Mouse (Mus musculus) stomach, postnatal 0 days (tissue): Measurements from ENCODE around the gene Abhd14a. TPM values are rescaled to one million over a fixed set of nuclear protein-coding genes. Genes with fewer than 3 reads are reported as not detected.
A peak's percentile ranks its signal among the peaks of the same experiment; 100 is the strongest.

Source experiments
- ATAC-seq: fragments of 200-750 bp; cut with Nextera tagmentation; 2 replicates; pipeline ENCODE4 v1.8.0; 2017; ENCODE audit not compliant: low FRiP score, low TSS enrichment
- DNase-seq: peaks from one replicate; pipeline ENCODE4 v3.0.0-alpha.2; 2016; ENCODE audit warnings: low spot score
- H3K27ac ChIP-seq: fragments of 300-500 bp; sonication (generic); replicated peaks from 2 replicates; pipeline ENCODE4 v1.5.1; 2014; ENCODE audit warnings: mild to moderate bottlenecking, control low read depth
- H3K27me3 ChIP-seq: fragments of 300-500 bp; sonication (generic); 2 replicates; pipeline ENCODE4 v1.6.1; 2014; ENCODE audit warnings: low read length; ENCODE audit not compliant: control insufficient read depth, insufficient read depth
- H3K36me3 ChIP-seq: fragments of 300-500 bp; sonication (generic); 2 replicates; pipeline ENCODE4 v1.6.1; 2014; ENCODE audit warnings: low read length, mixed read lengths; ENCODE audit not compliant: control insufficient read depth, insufficient read depth
- H3K4me1 ChIP-seq: fragments of 300-500 bp; sonication (generic); replicated peaks from 2 replicates; pipeline ENCODE4 v1.6.1; 2014; ENCODE audit warnings: antibody characterized with exemption; ENCODE audit not compliant: control insufficient read depth, insufficient read depth
- H3K4me2 ChIP-seq: fragments of 300-500 bp; sonication (generic); replicated peaks from 2 replicates; pipeline ENCODE4 v1.6.1; 2014; ENCODE audit warnings: low read depth, mild to moderate bottlenecking, control low read depth, moderate library complexity
- H3K4me3 ChIP-seq: fragments of 300-500 bp; sonication (generic); 2 replicates; pipeline ENCODE4 v1.5.1; 2014; ENCODE audit warnings: low read depth, low read length, control low read depth
- H3K9ac ChIP-seq: fragments of 300-500 bp; sonication (generic); 2 replicates; pipeline ENCODE4 v1.6.1; 2014; ENCODE audit warnings: mild to moderate bottlenecking, low read length, control low read depth, mixed read lengths
- H3K9me3 ChIP-seq: fragments of 300-500 bp; sonication (generic); 2 replicates; pipeline ENCODE4 v1.6.1; 2016; ENCODE audit warnings: low read length; ENCODE audit not compliant: control insufficient read depth
- CTCF ChIP-seq: IDR thresholded peaks from 2 replicates; pipeline ENCODE4 v1.5.1; 2016; ENCODE audit warnings: antibody characterized with exemption, low read depth, mild to moderate bottlenecking, moderate library complexity
- EP300 ChIP-seq: optimal IDR thresholded peaks from 2 replicates; pipeline ENCODE3; 2016; ENCODE audit warnings: antibody characterized with exemption
- WGBS: fragments of 180-500 bp; shearing (Covaris S2); extraction: QIAGEN DNeasy Blood & Tissue Kit; methylation state at CpG from one replicate; pipeline ENCODE4 v1.1.7; 2014; 5-methylcytosine and 5-hydroxymethylcytosine counted together
- polyA plus RNA-seq: library from polyadenylated mRNA; unstranded; fragments of >200 nt; fragmentation: Nextera tagmentation; extraction: Ambion mirVana; gene quantifications from 2 replicates; pipeline ENCODE4 v1.2.1, GENCODE M21; 2015

The Abhd14a gene
- polyA plus RNA-seq, 1 experiment from 2014 or later = 23.2 TPM

- WGBS = 2% methylated on average over 4 of the region's 4 CpGs
- no peaks in the 10 kb centered on the region for H3K9me3 ChIP-seq
- no peak for DNase-seq
- H3K4me3 ChIP-seq = peak overlapping the region; percentile 47
- H3K9ac ChIP-seq = peak overlapping the region; percentile 75
- H3K4me2 ChIP-seq = peak overlapping the region; percentile 79
- no peak for ATAC-seq
- H3K27me3 ChIP-seq = no peaks in the 10 kb centered on the region
- peaks cover 8% of the 10 kb centered on the region for H3K36me3 ChIP-seq
- no peaks in the 10 kb centered on the region for H3K4me1 ChIP-seq
- H3K27ac ChIP-seq = peak overlapping the region; percentile 82
- no peak for TF ChIP-seq CTCF
- TF ChIP-seq EP300 = no peak
These were observed 17.5 kb downstream of the Abhd14a start for GRCm38 (mm10) chr9:106430015-106430264.

DNA sequence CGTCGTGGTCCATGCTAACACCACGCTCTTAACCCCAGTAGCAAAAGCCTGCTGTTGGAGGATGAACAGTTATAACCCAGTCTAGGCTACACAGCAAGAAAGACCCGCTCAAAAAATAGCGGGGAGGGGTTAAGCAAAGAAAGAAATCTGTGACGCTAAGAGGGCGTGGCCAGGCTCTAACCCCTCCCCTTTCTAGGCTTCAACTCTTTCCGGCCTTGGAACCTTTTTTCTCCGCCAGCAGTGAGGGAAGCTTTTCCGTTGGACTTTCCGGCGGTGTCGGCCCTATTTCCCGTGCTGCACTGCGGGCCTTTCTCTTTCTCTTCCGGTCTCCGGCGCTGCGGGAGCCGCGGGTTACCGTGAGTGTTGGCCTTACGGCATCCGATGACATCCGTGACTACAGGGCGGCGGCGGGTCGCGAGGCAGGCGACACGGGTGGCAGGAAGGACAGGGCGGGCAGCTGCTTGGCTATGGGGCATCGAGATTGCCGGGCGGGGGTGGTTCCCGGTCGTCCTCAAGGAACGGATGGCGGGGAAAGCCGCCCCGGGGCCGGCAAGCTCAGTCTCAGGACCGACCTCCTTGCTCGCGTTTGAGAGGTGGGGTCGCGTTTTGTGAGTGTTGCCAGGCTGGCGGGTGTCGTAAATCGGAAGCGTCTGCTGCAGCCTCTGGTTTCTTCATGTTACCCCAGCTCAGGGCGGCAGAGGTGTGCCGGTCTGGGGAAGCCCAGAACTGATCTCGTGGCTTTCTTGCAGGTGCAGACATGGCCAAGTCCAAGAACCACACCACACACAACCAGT is 18.1 kb downstream of the Abhd14a start, which contains the start of gene Rpl29:
Gene Rpl29 (plus strand): TSS at position 234 of the 794 bp plus-strand sequence.
- ATAC-seq (peak; percentile 90), DNase-seq (peak; percentile 93)
- peak within 1 kb of the TSS; percentile 47 for H3K4me3 ChIP-seq
- no peaks in the 10 kb centered on the region for H3K4me1 ChIP-seq
- peak within 1 kb of the TSS; percentile 75 for H3K9ac ChIP-seq
- peak within 1 kb of the TSS; percentile 79 for H3K4me2 ChIP-seq
- H3K9me3 ChIP-seq = no peaks in the 10 kb centered on the region
- TF ChIP-seq EP300 = peak; percentile 80
- no peak for TF ChIP-seq CTCF
- no peaks in the 10 kb centered on the region for H3K27me3 ChIP-seq
- WGBS = under 1% methylated on average over 55 of the region's 55 CpGs
- peak within 1 kb of the TSS; percentile 87 for H3K27ac ChIP-seq
- peaks cover 8% of the 10 kb centered on the region for H3K36me3 ChIP-seq

DNA sequence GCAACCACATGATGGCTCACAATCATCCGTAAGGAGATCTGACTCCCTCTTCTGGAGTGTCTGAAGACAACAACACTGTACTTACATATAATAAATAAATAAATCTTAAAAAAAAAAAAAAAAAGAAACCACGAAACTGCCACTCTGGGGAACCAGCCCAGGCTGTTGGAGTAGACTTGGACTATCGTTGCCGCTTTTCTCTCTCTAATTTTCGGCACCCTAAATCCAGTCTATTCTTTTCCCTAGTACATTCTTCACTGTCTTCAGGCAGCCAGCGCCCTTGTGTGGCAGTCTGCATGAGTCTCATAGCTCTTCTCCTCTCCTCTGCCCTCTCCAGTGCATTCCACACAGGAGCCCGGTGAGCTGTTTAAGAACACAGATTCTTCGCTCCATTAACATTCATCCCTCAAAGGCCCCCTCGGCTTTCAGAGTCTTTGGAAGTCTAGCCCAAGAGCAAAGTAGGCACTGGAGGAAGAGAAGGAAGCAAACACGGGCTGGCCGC is 18.7 kb downstream of the Abhd14a start:
- TF ChIP-seq EP300 (no peak), CTCF (peak; percentile 31; the same call in 1 of the 2 replicates)
- ATAC-seq = no peak; the same call in 1 of the 2 replicates
- WGBS = 6% methylated on average over 11 of the region's 11 CpGs
- Histone ChIP-seq H3K4me3 (peak overlapping the region; percentile 47), H3K36me3 (peaks cover 8% of the 10 kb centered on the region), H3K4me2 (peak overlapping the region; percentile 53), H3K9ac (peak overlapping the region; percentile 36), H3K4me1 (no peaks in the 10 kb centered on the region), H3K27me3 (no peaks in the 10 kb centered on the region), H3K9me3 (no peaks in the 10 kb centered on the region), H3K27ac (peak overlapping the region; percentile 87)
- DNase-seq = no peak

DNA sequence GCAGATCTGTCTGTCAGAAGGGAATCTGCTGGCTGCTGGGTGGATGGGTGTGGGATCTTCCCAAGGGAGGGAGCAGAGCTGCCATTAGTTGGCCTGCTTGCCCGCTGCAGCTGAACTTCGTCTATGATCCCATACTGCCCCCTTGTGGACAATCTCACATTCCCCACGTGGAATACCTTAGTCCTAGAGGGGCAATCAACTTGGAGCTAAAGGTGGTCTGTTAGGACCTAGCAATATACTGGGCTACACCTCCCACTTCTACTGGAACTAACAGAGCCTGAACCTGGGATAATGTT is 25.7 kb downstream of the Abhd14a start:
- WGBS = 0% methylated on average over 3 of the region's 3 CpGs
- TF ChIP-seq EP300 (no peak), CTCF (peak; percentile 98)
- H3K36me3 ChIP-seq = no peaks in the 10 kb centered on the region
- H3K9me3 ChIP-seq = no peaks in the 10 kb centered on the region
- no peak overlapping the region for H3K27ac ChIP-seq
- peak overlapping the region; percentile 40 for H3K4me2 ChIP-seq
- H3K9ac ChIP-seq = no peak overlapping the region
- no peak overlapping the region for H3K4me3 ChIP-seq
- 0 out of 2 replicates have a peak, but pooled peaks cover 2% of the 10 kb centered on the region for H3K4me1 ChIP-seq
- peak; percentile 80 for ATAC-seq
- peak; percentile 82 for DNase-seq
- H3K27me3 ChIP-seq = no peaks in the 10 kb centered on the region

DNA sequence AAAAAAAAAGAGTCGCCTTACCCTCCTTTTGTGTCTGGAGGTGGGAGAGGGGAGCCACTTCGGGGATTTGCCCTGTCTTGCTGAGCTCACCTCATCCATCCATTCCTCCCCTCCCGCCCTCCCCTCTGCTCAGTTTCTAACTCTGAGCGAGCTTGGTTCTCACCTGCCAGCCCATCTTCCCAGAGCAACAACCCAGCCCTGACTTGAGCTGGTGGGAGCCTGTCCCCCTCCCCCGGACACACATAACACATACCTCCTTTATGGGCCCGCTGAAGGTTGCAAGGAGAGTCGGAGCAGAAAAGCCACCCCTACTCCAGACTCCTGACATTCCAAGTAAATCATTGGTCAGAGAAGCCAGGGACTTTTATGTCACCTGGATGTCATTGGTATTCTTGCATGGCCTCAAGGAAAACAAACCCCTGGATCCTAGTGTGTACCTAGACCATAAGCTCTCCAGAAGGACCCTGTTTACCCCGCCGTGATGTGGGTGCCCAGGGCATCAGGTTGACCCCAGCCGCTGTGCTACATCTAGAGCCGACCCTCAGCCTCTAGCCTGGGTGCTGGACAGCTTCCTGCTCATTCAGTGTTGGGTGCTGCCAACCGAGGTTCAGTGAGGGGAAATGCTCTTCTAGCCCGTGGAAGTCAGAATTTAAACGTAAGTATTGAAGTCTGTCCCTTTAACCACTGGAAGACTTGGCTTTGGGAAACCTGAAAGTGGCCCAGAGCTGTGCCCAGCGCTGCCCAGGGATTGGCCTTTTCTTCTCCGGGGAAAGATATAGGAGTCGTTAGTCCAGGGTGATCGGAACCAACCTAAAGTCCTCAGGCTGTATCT is 26.2 kb downstream of the Abhd14a start:
- H3K4me1 ChIP-seq = 0 out of 2 replicates have a peak, but pooled peaks cover 2% of the 10 kb centered on the region
- peak overlapping the region; percentile 40 for H3K4me2 ChIP-seq
- 14% methylated on average over 18 of the region's 18 CpGs for WGBS
- no peak overlapping the region for H3K4me3 ChIP-seq
- H3K9ac ChIP-seq = no peak overlapping the region
- ATAC-seq = peak; percentile 27
- TF ChIP-seq EP300 (no peak), CTCF (no peak)
- H3K36me3 ChIP-seq = no peaks in the 10 kb centered on the region
- no peaks in the 10 kb centered on the region for H3K9me3 ChIP-seq
- H3K27ac ChIP-seq = no peak overlapping the region
- no peaks in the 10 kb centered on the region for H3K27me3 ChIP-seq
- DNase-seq = no peak
